ENCODE assay signal across 15 mouse cellular contexts in the genomic region with DNA sequence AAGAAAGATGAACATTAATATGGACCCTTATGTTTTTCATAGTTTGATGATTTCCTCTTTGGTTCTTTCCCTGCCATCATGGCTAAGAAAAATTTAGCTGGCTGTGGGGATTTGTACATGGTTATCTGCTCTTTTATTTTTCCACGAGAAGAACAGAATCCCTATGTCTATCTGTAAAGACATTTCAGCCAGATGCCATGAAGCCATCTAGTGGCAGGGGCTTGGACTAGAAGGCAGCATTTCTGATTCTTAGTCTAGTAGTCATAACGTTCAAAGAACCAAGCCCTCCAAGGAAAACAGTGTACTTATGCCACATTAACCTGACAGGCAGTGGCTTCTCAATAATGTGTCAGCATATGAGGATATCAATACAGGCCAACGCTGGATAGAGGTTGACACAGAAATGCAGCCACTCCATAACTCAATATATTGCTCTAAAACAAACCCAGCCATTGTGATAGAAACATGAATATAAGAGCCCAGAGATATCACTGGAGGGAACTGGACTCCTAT. TPM values are rescaled to one million over a fixed set of nuclear protein-coding genes. Genes with fewer than 3 reads are reported as not detected.
"Had no signal": no experiment of that assay in that cellular context is flagged by ENCODE, and none has a peak within 500 bp of the region (broad histone marks: within the 10 kb centered on the region; RNA-seq: fewer than 3 reads in every experiment).

No protein-coding gene starts in this region.

- H3K9ac ChIP-seq: kidney, embryonic 15.5 days; limb, embryonic 15.5 days; liver, embryonic 12.5 days; neural tube, embryonic 15.5 days had no signal

- H3K4me3 ChIP-seq: kidney, embryonic 15.5 days; limb, embryonic 15.5 days; liver, embryonic 12.5 days; midbrain, embryonic 10.5 days; myocyte; neural tube, embryonic 15.5 days had no signal

- H3K9me3 ChIP-seq: kidney, embryonic 15.5 days; limb, embryonic 15.5 days; liver, embryonic 12.5 days; midbrain, embryonic 10.5 days; neural tube, embryonic 15.5 days had no signal

- H3K4me1 ChIP-seq: liver, embryonic 12.5 days; neural tube, embryonic 15.5 days had no signal

- H3K27ac ChIP-seq: kidney, embryonic 15.5 days; limb, embryonic 15.5 days; liver, embryonic 12.5 days; midbrain, embryonic 10.5 days; neural tube, embryonic 15.5 days had no signal

- DNase-seq: kidney, adult 2 months; kidney, postnatal 36 days; lung, postnatal 4 days; right cerebral cortex, adult 18-20 months; right cerebral cortex, postnatal 25 days; thymus, adult 18-20 months; thymus, postnatal 14 days had no signal

- ATAC-seq: intestine, embryonic 16.5 days; liver, embryonic 12.5 days had no signal

- H3K4me2 ChIP-seq: kidney, embryonic 15.5 days; limb, embryonic 15.5 days; liver, embryonic 12.5 days; neural tube, embryonic 15.5 days had no signal

- H3K36me3 ChIP-seq: kidney, embryonic 15.5 days; limb, embryonic 15.5 days; liver, embryonic 12.5 days; midbrain, embryonic 10.5 days; neural tube, embryonic 15.5 days had no signal

RNA-seq across cellular contexts. Expression of a gene that starts 21.4 kb away (rescaled TPM):
- polyA plus RNA-seq: liver, embryonic 16.5 days had no signal
